Mouse (Mus musculus): ENCODE results near the gene Plxnb1.
"Not testable (repeated sequence)": the region's sequence is repeated elsewhere in the genome, so short reads cannot be mapped to it uniquely, and the experiment has no call there.

The Plxnb1 gene

DNA sequence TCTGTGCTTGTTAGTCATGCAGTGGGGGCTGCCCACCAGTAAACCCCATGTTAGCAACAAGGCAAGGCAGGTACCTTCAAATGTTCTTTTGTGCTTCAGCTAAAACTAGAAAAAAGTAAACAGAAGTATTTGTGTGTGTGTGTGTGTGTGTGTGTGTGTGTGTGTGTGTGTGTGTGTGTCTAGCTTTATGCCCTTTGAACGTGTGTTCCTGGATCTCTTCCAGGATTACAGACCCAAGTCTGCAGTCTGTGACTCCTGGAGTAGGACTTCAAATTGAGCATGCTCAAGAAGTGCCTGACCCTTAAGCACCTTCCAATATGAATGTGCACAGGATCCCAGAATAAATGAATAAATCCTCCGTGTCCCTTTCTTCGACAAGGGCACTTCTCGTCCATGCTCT, 31.9 kb downstream of the Plxnb1 start:
- DNase-seq (ENCODE audit: extremely low read depth, insufficient read length, low spot score) = no peak

DNA sequence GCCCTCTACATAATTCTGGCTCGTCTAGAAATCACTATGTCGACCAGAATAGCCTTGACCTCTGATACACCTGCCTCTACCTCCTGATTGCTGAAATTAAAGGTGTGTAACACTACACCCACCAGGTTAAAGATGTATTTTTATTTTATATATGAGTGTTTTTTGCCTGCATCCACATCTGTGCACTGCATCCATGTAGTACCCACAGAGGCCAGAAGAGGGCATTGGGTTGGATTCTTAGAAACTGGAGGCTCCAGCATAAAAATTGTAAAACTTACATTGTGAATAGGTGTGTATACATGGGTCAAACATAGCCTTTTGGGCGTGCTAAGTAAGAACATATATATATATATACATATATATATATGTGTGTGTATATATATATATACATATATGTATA, 33.0 kb downstream of the Plxnb1 start:
- no peak for DNase-seq (ENCODE audit: extremely low read depth, insufficient read length, low spot score)

DNA sequence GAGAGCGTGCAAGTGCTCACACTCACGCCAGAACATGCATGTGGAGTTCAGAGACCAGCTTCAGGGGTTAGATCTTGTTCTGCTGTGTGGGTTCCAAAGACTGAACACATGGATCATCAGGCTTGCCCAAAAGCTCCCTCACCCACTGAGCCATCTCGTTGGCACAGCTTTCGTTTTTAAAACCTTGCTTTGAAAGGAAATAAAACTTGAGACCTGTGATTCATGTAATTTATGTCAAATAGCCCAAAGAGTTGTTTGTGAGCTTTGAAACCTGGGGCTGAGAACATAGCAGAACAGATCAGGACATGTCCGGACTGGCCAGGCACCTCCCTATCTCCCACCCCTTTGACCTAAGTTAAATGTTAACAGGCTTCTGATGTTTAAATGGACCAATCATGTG, 34.9 kb downstream of the Plxnb1 start:
- no peak for DNase-seq (ENCODE audit: extremely low read depth, insufficient read length, low spot score)

DNA sequence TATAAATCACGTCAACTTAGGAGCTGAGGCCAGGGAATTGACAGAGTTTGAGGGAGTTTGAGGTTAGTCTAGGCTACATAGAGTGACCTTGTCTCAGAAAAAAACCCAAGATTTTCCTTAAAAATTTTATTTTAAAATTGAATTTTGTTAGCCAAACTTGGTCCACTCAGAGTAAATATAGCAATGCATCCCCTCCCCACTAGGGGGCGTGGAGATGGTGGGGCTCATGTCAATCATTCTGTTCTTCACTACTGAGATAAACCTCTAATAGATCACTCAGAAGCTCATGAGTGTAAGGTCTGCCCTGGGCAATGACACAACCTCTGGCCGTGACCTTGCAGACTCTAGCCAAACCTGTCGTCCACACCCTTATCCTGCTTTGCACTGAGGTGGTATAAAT, 45.2 kb downstream of the Plxnb1 start:
- not testable (repeated sequence) for DNase-seq (ENCODE audit: extremely low read depth, insufficient read length, low spot score)

DNA sequence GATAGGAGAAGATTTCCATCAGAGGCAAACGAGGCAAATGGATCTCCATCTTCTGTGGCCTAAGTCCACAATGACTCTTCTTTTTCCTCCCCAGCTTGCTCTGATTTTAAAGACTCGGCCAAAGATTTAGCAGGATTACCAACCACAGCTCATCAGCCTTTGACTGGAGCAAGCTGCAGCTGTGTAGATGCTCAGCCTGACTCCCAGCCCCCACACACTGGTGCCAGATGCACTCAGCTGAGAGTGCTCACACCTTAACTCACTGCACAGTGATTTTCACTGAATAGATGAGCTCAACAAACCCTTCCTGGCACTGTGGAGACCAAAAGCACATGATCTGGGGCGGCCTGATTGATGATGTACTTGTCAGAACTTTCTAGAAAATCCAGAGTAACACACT, 66.8 kb downstream of the Plxnb1 start, which contains the start of gene Fbxw21:
Gene Fbxw21, minus strand, starts transcription at position 101 of the 400 bp plus-strand sequence.
- no peak for DNase-seq (ENCODE audit: extremely low read depth, insufficient read length, low spot score)

GRCm38 (mm10) chr9:109167316-109167715, 72.1 kb downstream of the Plxnb1 start:
- DNase-seq (ENCODE audit: extremely low read depth, insufficient read length, low spot score) = no peak

Measured in 3134 (cell line).